In genomic region chr5:104043704-104044103, GRCm38 (mm10) we compare ENCODE assay signal across 24 mouse cellular contexts. TPM values are rescaled to one million over a fixed set of nuclear protein-coding genes. Genes with fewer than 3 reads are reported as not detected.
DNase-seq lines count a peak whose midpoint lies in the region; ATAC-seq and TF ChIP-seq lines count a peak whose summit lies in the region.
"Had no signal": no experiment of that assay in that cellular context is flagged by ENCODE, and none has a peak within 500 bp of the region (broad histone marks: within the 10 kb centered on the region; RNA-seq: fewer than 3 reads in every experiment).

No protein-coding gene starts in this region.

- no peak overlapping the region for H3K4me2 ChIP-seq in heart, embryonic 13.5 days
- no peak overlapping the region for H3K4me2 ChIP-seq in embryonic facial prominence, embryonic 14.5 days (ENCODE audit: low read depth, low read length)
- H3K4me2 ChIP-seq in liver, embryonic 15.5 days: peak overlapping the region; percentile 45
- H3K4me2 ChIP-seq: limb, embryonic 15.5 days; neural tube, embryonic 15.5 days had no signal

- H3K27ac ChIP-seq in heart, embryonic 13.5 days (replicated peaks): peak overlapping the region; percentile 66
- no peak overlapping the region for H3K27ac ChIP-seq in heart, embryonic 10.5 days
- H3K27ac ChIP-seq in embryonic facial prominence, embryonic 14.5 days (replicated peaks; ENCODE audit: low read depth, low read length): peak overlapping the region; percentile 40; the same call in 1 of the 2 replicates
- peak overlapping the region; percentile 48 for H3K27ac ChIP-seq in liver, embryonic 15.5 days (replicated peaks)
- H3K27ac ChIP-seq in left cerebral cortex, adult 2 months: no peak overlapping the region
- H3K27ac ChIP-seq: heart, adult 2 months; neural tube, embryonic 15.5 days had no signal

- H3K9me3 ChIP-seq in heart, embryonic 13.5 days: no peaks in the 10 kb centered on the region
- no peaks in the 10 kb centered on the region for H3K9me3 ChIP-seq in heart, embryonic 10.5 days
- H3K9me3 ChIP-seq in embryonic facial prominence, embryonic 14.5 days (ENCODE audit: control insufficient read depth, low read length): no peaks in the 10 kb centered on the region
- H3K9me3 ChIP-seq in liver, embryonic 15.5 days (replicated peaks): no peaks in the 10 kb centered on the region
- H3K9me3 ChIP-seq: limb, embryonic 15.5 days; neural tube, embryonic 15.5 days had no signal

- no peak overlapping the region for H3K9ac ChIP-seq in heart, embryonic 13.5 days
- no peak overlapping the region for H3K9ac ChIP-seq in embryonic facial prominence, embryonic 14.5 days (ENCODE audit: low read depth, low read length)
- H3K9ac ChIP-seq in liver, embryonic 15.5 days: 0 out of 2 replicates have a peak overlapping the region, but pooled peaks have one; percentile 21
- H3K9ac ChIP-seq: limb, embryonic 15.5 days; neural tube, embryonic 15.5 days had no signal

- H3K4me3 ChIP-seq in heart, embryonic 13.5 days: no peak overlapping the region
- H3K4me3 ChIP-seq in heart, embryonic 10.5 days: no peak overlapping the region
- no peak overlapping the region for H3K4me3 ChIP-seq in C2C12 (ENCODE audit: insufficient read depth, poor library complexity, severe bottlenecking)
- no peak overlapping the region for H3K4me3 ChIP-seq in embryonic facial prominence, embryonic 14.5 days (ENCODE audit: low read depth, low read length)
- no peak overlapping the region for H3K4me3 ChIP-seq in liver, embryonic 15.5 days (replicated peaks)
- H3K4me3 ChIP-seq in left cerebral cortex, adult 2 months: no peak overlapping the region
- H3K4me3 ChIP-seq: erythroblast, embryonic 14.5 days; heart, adult 2 months; limb, embryonic 15.5 days; neural tube, embryonic 15.5 days had no signal

- no peaks in the 10 kb centered on the region for H3K36me3 ChIP-seq in heart, embryonic 13.5 days
- no peaks in the 10 kb centered on the region for H3K36me3 ChIP-seq in heart, embryonic 10.5 days
- no peaks in the 10 kb centered on the region for H3K36me3 ChIP-seq in C2C12 (ENCODE audit: control insufficient read depth, insufficient read depth)
- no peaks in the 10 kb centered on the region for H3K36me3 ChIP-seq in embryonic facial prominence, embryonic 14.5 days (ENCODE audit: control insufficient read depth, insufficient read depth, low read length)
- no peaks in the 10 kb centered on the region for H3K36me3 ChIP-seq in liver, embryonic 15.5 days (replicated peaks)
- H3K36me3 ChIP-seq: limb, embryonic 15.5 days; neural tube, embryonic 15.5 days had no signal

- H3K79me2 ChIP-seq in C2C12 (ENCODE audit: control insufficient read depth, insufficient read depth): peaks cover 19% of the 10 kb centered on the region

- H3K4me1 ChIP-seq in heart, embryonic 13.5 days: peaks cover 37% of the 10 kb centered on the region
- peaks cover 17% of the 10 kb centered on the region; the same call in 1 of the 2 replicates for H3K4me1 ChIP-seq in heart, embryonic 10.5 days
- H3K4me1 ChIP-seq in embryonic facial prominence, embryonic 14.5 days (ENCODE audit: control insufficient read depth, insufficient read depth, low read length): peaks cover 18% of the 10 kb centered on the region; the same call in 1 of the 2 replicates
- H3K4me1 ChIP-seq in liver, embryonic 15.5 days (replicated peaks): peaks cover 50% of the 10 kb centered on the region

- H3K27me3 ChIP-seq in heart, embryonic 13.5 days (replicated peaks): no peaks in the 10 kb centered on the region
- no peaks in the 10 kb centered on the region for H3K27me3 ChIP-seq in heart, embryonic 10.5 days (ENCODE audit: insufficient read depth, poor library complexity, severe bottlenecking)
- no peaks in the 10 kb centered on the region for H3K27me3 ChIP-seq in C2C12 (ENCODE audit: control insufficient read depth, insufficient read depth, insufficient read length)
- no peaks in the 10 kb centered on the region for H3K27me3 ChIP-seq in embryonic facial prominence, embryonic 14.5 days (replicated peaks; ENCODE audit: control insufficient read depth, insufficient read depth, low read length)
- no peaks in the 10 kb centered on the region for H3K27me3 ChIP-seq in liver, embryonic 15.5 days
- H3K27me3 ChIP-seq: limb, embryonic 15.5 days; neural tube, embryonic 15.5 days had no signal

- no peak overlapping the region for H3ac ChIP-seq in C2C12 (ENCODE audit: control insufficient read depth, insufficient read length, low read depth)

- H3K79me3 ChIP-seq in C2C12 (ENCODE audit: low read depth): peaks cover 4% of the 10 kb centered on the region

- TF ChIP-seq CTCF in C2C12 (IDR thresholded peaks at IDR 0.05; ENCODE audit: control insufficient read depth, insufficient read depth, insufficient read length): no peak
- TF ChIP-seq CTCF in left cerebral cortex, adult 2 months (IDR thresholded peaks at IDR 0.05): no peak

- DNase-seq in heart, embryonic 10.5 days (ENCODE audit: low spot score): no peak
- no peak for DNase-seq in embryonic facial prominence, embryonic 14.5 days (ENCODE audit: low spot score)
- no peak for DNase-seq in testis, postnatal 14 days (ENCODE audit: low spot score)
- no peak for DNase-seq in left cerebral cortex, adult 2 months (ENCODE audit: extremely low spot score in 1 of 2, low spot score in 2 of 2)
- DNase-seq: adrenal gland, adult 8-10 months; cerebellum, adult 11-12 months; gastrocnemius, postnatal 14 days; heart, adult 2 months; kidney, adult 2 months; kidney, postnatal 10 days; midbrain, embryonic 14.5 days; spleen, adult 18-20 months; thymus, postnatal 36 days had no signal

- 10% methylated on average over 2 of the region's 2 CpGs for WGBS in heart, embryonic 13.5 days
- 27% methylated on average over 2 of the region's 2 CpGs for WGBS in heart, embryonic 10.5 days
- 52% methylated on average over 2 of the region's 2 CpGs for WGBS in embryonic facial prominence, embryonic 14.5 days
- 23% methylated on average over 2 of the region's 2 CpGs for WGBS in liver, embryonic 15.5 days (ENCODE audit: insufficient replicate concordance)

- no peak for ATAC-seq in heart, embryonic 13.5 days (ENCODE audit: extremely low read depth, insufficient number of reproducible peaks, low FRiP score, low TSS enrichment)
- ATAC-seq in embryonic facial prominence, embryonic 14.5 days (ENCODE audit: low read depth): no peak
- ATAC-seq in liver, embryonic 15.5 days (ENCODE audit: insufficient read depth): no peak
- ATAC-seq: forebrain, embryonic 14.5 days; lung, postnatal 0 days had no signal

- intact Hi-C loops in left cerebral cortex, adult 2 months (cut with DNase I): loop anchor here (10.0 kb wide), 1 partner anchor 189 kb away; no protein-coding TSS in a partner anchor

TF ChIP-seq in C2C12, 6 proteins besides CTCF, POLR2A, EP300 and RAD21:
- TF ChIP-seq MAX (IDR thresholded peaks at IDR 0.05): no peak
- peak; percentile 6 for TF ChIP-seq MYOD1 (IDR thresholded peaks at IDR 0.05; ENCODE audit: control insufficient read depth, insufficient read length, low read depth)

RNA-seq across cellular contexts. Expression of gene Nudt9, which starts 2.4 kb away (rescaled TPM):
- 53.7 and 55.6 TPM in 2 replicates for polyA plus RNA-seq in heart, embryonic 13.5 days (2015; fragmentation: Nextera tagmentation; extraction: Ambion mirVana)
- polyA plus RNA-seq in heart, embryonic 10.5 days (2016; fragmentation: Nextera tagmentation; extraction: Ambion mirVana): 55.5 and 68.7 TPM in 2 replicates
- polyA plus RNA-seq in C2C12 (2012; fragmentation: generic; extraction: Trizol): 58.9 TPM
- 56.8 and 59.0 TPM in 2 replicates for polyA plus RNA-seq in embryonic facial prominence, embryonic 14.5 days (2014; fragmentation: Nextera tagmentation; extraction: Ambion mirVana)
- polyA plus RNA-seq in liver, embryonic 15.5 days (2015; fragmentation: Nextera tagmentation; extraction: Ambion mirVana): 69.4 and 69.6 TPM in 2 replicates
- total RNA-seq in left cerebral cortex, adult 2 months (2021): 10 to 100 TPM; 66.1 to 68.4 TPM

RNA-seq across cellular contexts. Expression of gene Hsd17b11, which starts 22.0 kb away (rescaled TPM):
- polyA plus RNA-seq in heart, embryonic 13.5 days (2015; fragmentation: Nextera tagmentation; extraction: Ambion mirVana): 2.8 and 3.3 TPM in 2 replicates
- polyA plus RNA-seq in heart, embryonic 10.5 days (2016; fragmentation: Nextera tagmentation; extraction: Ambion mirVana): 2.5 and 3.6 TPM in 2 replicates
- polyA plus RNA-seq in C2C12 (2012; fragmentation: generic; extraction: Trizol): 7.4 TPM
- polyA plus RNA-seq in embryonic facial prominence, embryonic 14.5 days (2014; fragmentation: Nextera tagmentation; extraction: Ambion mirVana): 4.5 and 4.9 TPM in 2 replicates
- polyA plus RNA-seq in liver, embryonic 15.5 days (2015; fragmentation: Nextera tagmentation; extraction: Ambion mirVana): 2.6 and 2.7 TPM in 2 replicates
- 10 to 100 TPM; 42.3 to 42.7 TPM for total RNA-seq in left cerebral cortex, adult 2 months (2021)

RNA-seq across cellular contexts. Expression of gene Gm17660, which starts 33.7 kb away (rescaled TPM):
- polyA plus RNA-seq in heart, embryonic 13.5 days (2015; fragmentation: Nextera tagmentation; extraction: Ambion mirVana): not detected in 2 replicates
- not detected in 2 replicates for polyA plus RNA-seq in heart, embryonic 10.5 days (2016; fragmentation: Nextera tagmentation; extraction: Ambion mirVana)
- polyA plus RNA-seq in C2C12 (2012; fragmentation: generic; extraction: Trizol): not detected
- polyA plus RNA-seq in embryonic facial prominence, embryonic 14.5 days (2014; fragmentation: Nextera tagmentation; extraction: Ambion mirVana): 0.47 TPM in 1 of 2 replicates, not detected in the other
- not detected in 2 replicates for polyA plus RNA-seq in liver, embryonic 15.5 days (2015; fragmentation: Nextera tagmentation; extraction: Ambion mirVana)
- total RNA-seq in left cerebral cortex, adult 2 months (2021): not detected
- total RNA-seq: adrenal gland, adult 8-10 months; gastrocnemius, postnatal 14 days; heart, adult 2 months; layer of hippocampus, adult 18-20 months; left cerebral cortex, postnatal 14 days had no signal
- polyA plus RNA-seq: erythroblast, embryonic 14.5 days; heart, adult 2 months; hindbrain, embryonic 11.5 days; kidney, adult 2 months; limb, embryonic 15.5 days; lung, postnatal 0 days; midbrain, embryonic 14.5 days; neural tube, embryonic 15.5 days had no signal

Comparison
In these comparisons a context has a peak if more than half of its experiments do, and no peak if none do; other contexts are left out.
1. H3K27ac ChIP-seq: peak in heart, embryonic 13.5 days (single experiment), embryonic facial prominence, embryonic 14.5 days (single experiment) and liver, embryonic 15.5 days (single experiment); none in heart, embryonic 10.5 days (single experiment) and left cerebral cortex, adult 2 months (single experiment).